Mouse (Mus musculus) CH12.LX (cell line): Measurements from ENCODE around the gene Fn3krp.
A peak's percentile ranks its signal among the peaks of the same experiment; 100 is the strongest.

Source experiments
- BHLHE40 ChIP-seq: IDR thresholded peaks from 2 replicates; pipeline ENCODE4 v1.6.1; 2011; ENCODE audit warnings: mild to moderate bottlenecking, low read depth, low read length, improper control_type of control experiment
- CHD2 ChIP-seq: IDR thresholded peaks from 2 replicates; pipeline ENCODE4 v1.6.1; 2011; ENCODE audit warnings: low read length, improper control_type of control experiment
- CTCF ChIP-seq, 2 experiments: IDR thresholded peaks in 1 of 2; conservative IDR thresholded peaks in 1 of 2; 2 replicates each; pipeline ENCODE4 v1.5.1; 2011 to 2012; ENCODE audit warnings: low read depth in 2 of 2, low read length in 2 of 2, improper control_type of control experiment in 1 of 2, inconsistent platforms in 1 of 2, mild to moderate bottlenecking in 1 of 2, moderate library complexity in 1 of 2
- ETS1 ChIP-seq: conservative IDR thresholded peaks from 2 replicates; pipeline ENCODE4 v1.6.1; 2012; ENCODE audit warnings: low read depth, mild to moderate bottlenecking, inconsistent platforms, low read length, improper control_type of control experiment, moderate library complexity
- MAFK ChIP-seq: IDR thresholded peaks from 2 replicates; pipeline ENCODE4 v1.6.1; 2011; ENCODE audit warnings: low read length, improper control_type of control experiment; ENCODE audit not compliant: insufficient replicate concordance
- MAX ChIP-seq: IDR thresholded peaks from 2 replicates; pipeline ENCODE4 v1.6.1; 2011; ENCODE audit warnings: low read length, improper control_type of control experiment
- POLR2A ChIP-seq: IDR thresholded peaks from 2 replicates; pipeline ENCODE4 v1.6.1; 2011; ENCODE audit warnings: low read depth, mild to moderate bottlenecking, improper control_type of control experiment, low read length
- RAD21 ChIP-seq: IDR thresholded peaks from 2 replicates; pipeline ENCODE4 v1.6.1; 2011; ENCODE audit warnings: low read depth, mild to moderate bottlenecking, low read length, improper control_type of control experiment, moderate library complexity
- ZC3H11A ChIP-seq: IDR thresholded peaks from 2 replicates; pipeline ENCODE4 v1.6.1; 2012; ENCODE audit warnings: low read depth, mild to moderate bottlenecking, inconsistent platforms, low read length, improper control_type of control experiment
- ZNF384 ChIP-seq: IDR thresholded peaks from 2 replicates; pipeline ENCODE4 v1.6.1; 2012; ENCODE audit warnings: low read depth, low read length, improper control_type of control experiment, inconsistent platforms

DNA sequence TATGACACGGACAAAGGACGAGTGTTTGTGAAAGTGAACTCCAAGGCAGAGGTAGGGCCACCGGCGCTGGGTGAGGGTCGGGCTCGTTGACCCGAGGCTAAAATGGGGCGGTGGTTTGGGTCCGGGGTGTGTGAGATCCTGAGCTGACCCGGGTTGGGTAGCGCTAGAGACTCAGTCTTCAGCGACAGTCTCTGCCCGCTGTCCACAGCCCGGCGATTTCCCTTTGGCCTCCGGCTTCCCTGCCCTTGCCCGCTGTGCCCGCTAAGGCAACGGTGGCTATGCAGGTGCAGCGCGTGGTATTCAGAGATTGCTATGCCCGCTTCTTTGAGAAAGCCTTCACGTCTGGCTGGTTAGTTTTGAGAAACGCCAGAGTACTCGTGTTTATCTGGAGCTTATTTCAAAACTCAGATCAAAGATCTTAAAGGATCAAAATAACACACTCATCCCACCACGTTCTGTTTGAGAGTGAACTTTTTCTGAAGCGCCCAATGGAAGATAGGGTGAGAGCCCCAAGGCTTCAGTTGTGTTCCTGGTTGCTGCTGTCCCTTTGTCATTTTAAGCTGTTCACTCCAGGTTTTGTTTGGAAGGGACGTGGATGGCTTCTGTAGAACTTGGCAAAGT, 462 bp downstream of the Fn3krp start:
- no peak for TF ChIP-seq CTCF (conservative IDR thresholded peaks at IDR 0.05 in 1 of 2, IDR thresholded peaks at IDR 0.05 in 1 of 2; ENCODE audit: low read depth in 2 of 2, low read length in 2 of 2)
- TF ChIP-seq RAD21 = no peak
- TF ChIP-seq POLR2A = no peak
- TF ChIP-seq ZC3H11A = no peak
- peak; percentile 8; the same call in 1 of the 2 replicates for TF ChIP-seq MAX
- no peak for TF ChIP-seq ETS1
- TF ChIP-seq ZNF384 = no peak
- TF ChIP-seq BHLHE40 = no peak
- no peak for TF ChIP-seq CHD2
- TF ChIP-seq MAFK = no peak
